Mouse (Mus musculus) urinary bladder, adult 2 months (tissue): ENCODE measurements around the gene Ggct. TPM values are rescaled to one million over a fixed set of nuclear protein-coding genes. Genes with fewer than 3 reads are reported as not detected.

Experiments
- DNase-seq: peaks from one replicate; pipeline ENCODE4 v3.0.0; 2022; ENCODE audit warnings: low spot score
- polyA plus RNA-seq: library from polyadenylated mRNA; depleted of rRNA; stranded (reverse); fragments of >200 nt; gene quantifications from 2 replicates; pipeline ENCODE4 v1.2.3, GENCODE M21; 2012; rRNA removed

Gene Ggct
- 4.6 and 7.5 TPM in 2 replicates for polyA plus RNA-seq

- peak; percentile 92 for DNase-seq
Observed at GRCm38 (mm10) chr6:54992734-54993260, at the start of gene Ggct. Gene Ggct (minus strand): TSS chr6:54992950.

- DNase-seq, result no peak
Observed at GRCm38 (mm10) chr6:55040031-55040430, 47.3 kb upstream of the Ggct start.

GRCm38 (mm10) chr6:55039446-55039783, 46.7 kb upstream of the Ggct start:
- no peak for DNase-seq

GRCm38 (mm10) chr6:55038671-55039445, 46.1 kb upstream of the Ggct start:
- no peak for DNase-seq

GRCm38 (mm10) chr6:55037799-55038670, 45.3 kb upstream of the Ggct start, which contains the start of gene Gars:
Gene Gars (plus strand): TSS chr6:55038007.
- DNase-seq, result peak; percentile 83

GRCm38 (mm10) chr6:55036731-55037130, 44.0 kb upstream of the Ggct start:
- DNase-seq, result no peak

GRCm38 (mm10) chr6:55027642-55028041, 34.9 kb upstream of the Ggct start:
- DNase-seq, result no peak

- no peak for DNase-seq
Observed at GRCm38 (mm10) chr6:55021806-55022205, 29.1 kb upstream of the Ggct start.

GRCm38 (mm10) chr6:55018417-55018816, 25.7 kb upstream of the Ggct start:
- no peak for DNase-seq

GRCm38 (mm10) chr6:55016710-55017583, 24.2 kb upstream of the Ggct start:
- no peak for DNase-seq

GRCm38 (mm10) chr6:55016236-55016635, 23.5 kb upstream of the Ggct start:
- DNase-seq, result no peak

GRCm38 (mm10) chr6:55014184-55014583, 21.4 kb upstream of the Ggct start:
- DNase-seq, result no peak

- DNase-seq, result no peak
Observed at GRCm38 (mm10) chr6:55012516-55012915, 19.8 kb upstream of the Ggct start.

GRCm38 (mm10) chr6:55010330-55011091, 17.8 kb upstream of the Ggct start:
- DNase-seq, result no peak

- no peak for DNase-seq
Observed at GRCm38 (mm10) chr6:55009391-55010230, 16.9 kb upstream of the Ggct start.

- no peak for DNase-seq
Observed at GRCm38 (mm10) chr6:55008401-55008800, 15.7 kb upstream of the Ggct start.

GRCm38 (mm10) chr6:55003559-55003958, 10.8 kb upstream of the Ggct start:
- no peak for DNase-seq

- DNase-seq, result no peak
Observed at GRCm38 (mm10) chr6:55002438-55002837, 9.7 kb upstream of the Ggct start.

GRCm38 (mm10) chr6:55001320-55001719, 8.6 kb upstream of the Ggct start:
- no peak for DNase-seq

GRCm38 (mm10) chr6:54997726-54998125, 5.0 kb upstream of the Ggct start:
- DNase-seq, result no peak
